Mouse (Mus musculus) T-helper 1 cell (primary cell): ENCODE measurements around the gene Zfp410.
"Not testable (repeated sequence)": the region's sequence is repeated elsewhere in the genome, so short reads cannot be mapped to it uniquely, and the experiment has no call there.

Source experiments
- in situ Hi-C: fragments of 300-600 bp; cut with MboI, MseI; formaldehyde crosslinking; loops from one replicate; pipeline ENCODE4 v1.15.1; 2025; ENCODE audit warnings: high pct_unique_total_duplicates

The Zfp410 gene

GRCm38 (mm10) chr12:84316721-84317621 is at the start of gene Zfp410:
Gene Zfp410 (plus strand): TSS chr12:84316852.
- in situ Hi-C loops = loop anchor here (10.0 kb wide), 1 partner anchor 1922 kb away; no protein-coding TSS in a partner anchor

- in situ Hi-C loops = no loop called here
These were observed 49.4 kb upstream of the Zfp410 start for GRCm38 (mm10) chr12:84267264-84267663.

GRCm38 (mm10) chr12:84273366-84273765 is 43.3 kb upstream of the Zfp410 start:
- in situ Hi-C loops = no loop called here

- in situ Hi-C loops = no loop called here
These were observed 41.4 kb upstream of the Zfp410 start for GRCm38 (mm10) chr12:84275288-84275687.

- in situ Hi-C loops = no loop called here
These were observed 40.4 kb upstream of the Zfp410 start for GRCm38 (mm10) chr12:84276288-84276687.

- in situ Hi-C loops = no loop called here
These were observed 39.9 kb upstream of the Zfp410 start for GRCm38 (mm10) chr12:84276799-84277198.

GRCm38 (mm10) chr12:84277832-84278231 is 38.8 kb upstream of the Zfp410 start:
- in situ Hi-C loops = no loop called here

- in situ Hi-C loops = no loop called here
These were observed 37.8 kb upstream of the Zfp410 start for GRCm38 (mm10) chr12:84278901-84279300.

- in situ Hi-C loops = no loop called here
These were observed 32.3 kb upstream of the Zfp410 start for GRCm38 (mm10) chr12:84284391-84284790.

- in situ Hi-C loops = no loop called here
These were observed 31.6 kb upstream of the Zfp410 start, which contains the start of gene Ptgr2 for GRCm38 (mm10) chr12:84284885-84285592. Gene Ptgr2 (plus strand): TSS chr12:84285232.

- in situ Hi-C loops = no loop called here
These were observed 31.1 kb upstream of the Zfp410 start for GRCm38 (mm10) chr12:84285593-84285968.

GRCm38 (mm10) chr12:84288461-84288860 is 28.2 kb upstream of the Zfp410 start:
- in situ Hi-C loops = no loop called here

GRCm38 (mm10) chr12:84297851-84298250 is 18.8 kb upstream of the Zfp410 start:
- in situ Hi-C loops = no loop called here

GRCm38 (mm10) chr12:84299265-84299664 is 17.4 kb upstream of the Zfp410 start:
- in situ Hi-C loops = no loop called here

GRCm38 (mm10) chr12:84304101-84304500 is 12.6 kb upstream of the Zfp410 start:
- in situ Hi-C loops = loop anchor here (10.0 kb wide), 1 partner anchor 769 kb away; no protein-coding TSS in a partner anchor

- in situ Hi-C loops = loop anchor here (10.0 kb wide), 1 partner anchor 770 kb away; no protein-coding TSS in a partner anchor
These were observed 12.1 kb upstream of the Zfp410 start for GRCm38 (mm10) chr12:84304554-84304953.

GRCm38 (mm10) chr12:84311306-84311705 is 5.3 kb upstream of the Zfp410 start:
- in situ Hi-C loops = loop anchor here (10.0 kb wide), 1 partner anchor 1917 kb away; no protein-coding TSS in a partner anchor

- in situ Hi-C loops = loop anchor here (10.0 kb wide), 1 partner anchor 1921 kb away; no protein-coding TSS in a partner anchor
These were observed 646 bp upstream of the Zfp410 start for GRCm38 (mm10) chr12:84316006-84316405.

- in situ Hi-C loops = no loop called here
These were observed 10.5 kb downstream of the Zfp410 start for GRCm38 (mm10) chr12:84327111-84327512.

GRCm38 (mm10) chr12:84336963-84337625 is 20.4 kb downstream of the Zfp410 start:
- in situ Hi-C loops = no loop called here

- in situ Hi-C loops = no loop called here
These were observed 30.5 kb downstream of the Zfp410 start for GRCm38 (mm10) chr12:84347192-84347591.

GRCm38 (mm10) chr12:84358699-84359098 is 42.0 kb downstream of the Zfp410 start:
- in situ Hi-C loops = not testable (repeated sequence)
